ENCODE assay signal across 24 mouse cellular contexts in genomic region chr3:54403791-54404190, GRCm38 (mm10).
"Had no signal": no experiment of that assay in that cellular context is flagged by ENCODE, and none has a peak within 500 bp of the region (broad histone marks: within the 10 kb centered on the region; RNA-seq: fewer than 3 reads in every experiment).

No protein-coding gene starts in this region.

- H3K4me3 ChIP-seq: heart, adult 2 months; heart, embryonic 12.5 days; hindbrain, embryonic 13.5 days; hindbrain, embryonic 15.5 days; kidney, embryonic 15.5 days; limb, embryonic 13.5 days; limb, embryonic 15.5 days; liver, embryonic 12.5 days had no signal

- H3K9ac ChIP-seq: heart, embryonic 12.5 days; hindbrain, embryonic 13.5 days; hindbrain, embryonic 15.5 days; kidney, embryonic 15.5 days; limb, embryonic 13.5 days; limb, embryonic 15.5 days; liver, embryonic 12.5 days; liver, embryonic 14.5 days had no signal

- ATAC-seq: hindbrain, postnatal 0 days; intestine, embryonic 16.5 days; liver, embryonic 12.5 days had no signal

- DNase-seq: gastrocnemius, postnatal 14 days; gastrocnemius, postnatal 36 days; heart, adult 2 months; heart, postnatal 14 days; heart, postnatal 36 days; kidney, adult 11 months; kidney, adult 2 months; kidney, adult 9 months; kidney, postnatal 14 days; kidney, postnatal 36 days; layer of hippocampus, adult 9-11 months; layer of hippocampus, postnatal 36 days; left cerebral cortex, postnatal 4 days had no signal

- H3K4me1 ChIP-seq: heart, embryonic 12.5 days; hindbrain, embryonic 13.5 days; hindbrain, embryonic 15.5 days; kidney, embryonic 15.5 days; limb, embryonic 15.5 days; liver, embryonic 12.5 days had no signal

- H3K36me3 ChIP-seq: heart, embryonic 12.5 days; hindbrain, embryonic 13.5 days; hindbrain, embryonic 15.5 days; kidney, embryonic 15.5 days; limb, embryonic 13.5 days; limb, embryonic 15.5 days; liver, embryonic 12.5 days had no signal

- H3K4me2 ChIP-seq: heart, embryonic 12.5 days; hindbrain, embryonic 13.5 days; hindbrain, embryonic 15.5 days; kidney, embryonic 15.5 days; limb, embryonic 13.5 days; limb, embryonic 15.5 days; liver, embryonic 12.5 days had no signal

- H3K27me3 ChIP-seq: heart, embryonic 12.5 days; hindbrain, embryonic 13.5 days; hindbrain, embryonic 15.5 days; kidney, embryonic 15.5 days; limb, embryonic 13.5 days; limb, embryonic 15.5 days; liver, embryonic 12.5 days had no signal

- H3K9me3 ChIP-seq: heart, embryonic 12.5 days; hindbrain, embryonic 13.5 days; hindbrain, embryonic 15.5 days; kidney, embryonic 15.5 days; limb, embryonic 13.5 days; limb, embryonic 15.5 days; liver, embryonic 12.5 days had no signal

- H3K27ac ChIP-seq: heart, adult 2 months; hindbrain, embryonic 13.5 days; hindbrain, embryonic 15.5 days; hindbrain, postnatal 0 days; kidney, embryonic 15.5 days; kidney, postnatal 0 days; limb, embryonic 13.5 days; limb, embryonic 15.5 days; liver, embryonic 12.5 days; liver, embryonic 14.5 days had no signal
